Mouse (Mus musculus): ENCODE data around the gene Rasl2-9. TPM values are rescaled to one million over a fixed set of nuclear protein-coding genes. Genes with fewer than 3 reads are reported as not detected.
"Not testable (repeated sequence)": the region's sequence is repeated elsewhere in the genome, so short reads cannot be mapped to it uniquely, and the experiment has no call there.

Rasl2-9 gene
- polyA plus RNA-seq (2015; fragmentation: Nextera tagmentation; extraction: Ambion mirVana) = 0.31 and 1.0 TPM in 2 replicates

- no peaks in the 10 kb centered on the region for H3K27me3 ChIP-seq
- no peak within 1 kb of the TSS for H3K27ac ChIP-seq (replicated peaks)
- H3K9ac ChIP-seq = peak within 1 kb of the TSS; percentile 41
- peak within 1 kb of the TSS; percentile 73 for H3K4me2 ChIP-seq
- H3K4me1 ChIP-seq (replicated peaks) = 0 out of 2 replicates have a peak, but pooled peaks cover 7% of the 10 kb centered on the region
- peak within 1 kb of the TSS; percentile 46 for H3K4me3 ChIP-seq
- H3K36me3 ChIP-seq = no peaks in the 10 kb centered on the region
- WGBS = 19% methylated on average over 42 of the region's 42 CpGs
- no peaks in the 10 kb centered on the region for H3K9me3 ChIP-seq
- ATAC-seq (ENCODE audit: low FRiP score, low read depth) = peak; percentile 95
Measured at GRCm38 (mm10) chr7:5125549-5126406, at the start of gene Rasl2-9. TSS of gene Rasl2-9 (minus strand) at chr7:5125950.

GRCm38 (mm10) chr7:5149570-5149969, 23.8 kb upstream of the Rasl2-9 start, which contains the start of gene Vmn1r55:
TSS of gene Vmn1r55 (minus strand) at chr7:5149670.
- H3K27me3 ChIP-seq; H3K4me1 ChIP-seq (replicated peaks); H3K4me3 ChIP-seq; H3K9me3 ChIP-seq; H3K36me3 ChIP-seq; H3K9ac ChIP-seq; H3K27ac ChIP-seq (replicated peaks); H3K4me2 ChIP-seq; ATAC-seq (ENCODE audit: low FRiP score, low read depth): not testable (repeated sequence)

- 0 out of 2 replicates have a peak, but pooled peaks have one; percentile 38 for ATAC-seq (ENCODE audit: low FRiP score, low read depth)
- H3K36me3 ChIP-seq = no peaks in the 10 kb centered on the region
- H3K9ac ChIP-seq = no peak overlapping the region
- no peak overlapping the region for H3K4me2 ChIP-seq
- no peaks in the 10 kb centered on the region for H3K9me3 ChIP-seq
- H3K27ac ChIP-seq (replicated peaks) = no peak overlapping the region
- 0 out of 2 replicates have a peak, but pooled peaks cover 7% of the 10 kb centered on the region for H3K4me1 ChIP-seq (replicated peaks)
- H3K27me3 ChIP-seq = no peaks in the 10 kb centered on the region
- WGBS = 90% methylated on average over 8 of the region's 8 CpGs
- H3K4me3 ChIP-seq = no peak overlapping the region
Measured at GRCm38 (mm10) chr7:5125078-5125477, 672 bp downstream of the Rasl2-9 start.

GRCm38 (mm10) chr7:5116850-5117249, 8.9 kb downstream of the Rasl2-9 start, which contains the start of gene Rfpl4:
TSS of gene Rfpl4 (minus strand) at chr7:5116950.
- no peak within 1 kb of the TSS for H3K4me2 ChIP-seq
- H3K4me3 ChIP-seq = no peak within 1 kb of the TSS
- no peaks in the 10 kb centered on the region for H3K9me3 ChIP-seq
- no peak for ATAC-seq (ENCODE audit: low FRiP score, low read depth)
- no peak within 1 kb of the TSS for H3K27ac ChIP-seq (replicated peaks)
- no peaks in the 10 kb centered on the region for H3K27me3 ChIP-seq
- no peak within 1 kb of the TSS for H3K9ac ChIP-seq
- no peaks in the 10 kb centered on the region for H3K36me3 ChIP-seq
- no peaks in the 10 kb centered on the region for H3K4me1 ChIP-seq (replicated peaks)
- WGBS = 93% methylated on average over 3 of the region's 3 CpGs

GRCm38 (mm10) chr7:5112701-5113100, 13.0 kb downstream of the Rasl2-9 start:
- WGBS = 48% methylated on average over 3 of the region's 3 CpGs

GRCm38 (mm10) chr7:5109301-5109700, 16.4 kb downstream of the Rasl2-9 start:
- Histone ChIP-seq H3K4me3 (no peak overlapping the region), H3K27me3 (no peaks in the 10 kb centered on the region), H3K4me2 (no peak overlapping the region), H3K36me3 (no peaks in the 10 kb centered on the region), H3K9ac (no peak overlapping the region), H3K4me1 (replicated peaks) (no peaks in the 10 kb centered on the region), H3K27ac (replicated peaks) (no peak overlapping the region), H3K9me3 (no peaks in the 10 kb centered on the region)
- WGBS = 90% methylated on average over 8 of the region's 8 CpGs
- ATAC-seq (ENCODE audit: low FRiP score, low read depth) = no peak

More at GRCm38 (mm10) chr7:5112701-5113100, 13.0 kb downstream of the Rasl2-9 start:
- Histone ChIP-seq H3K9me3 (no peaks in the 10 kb centered on the region), H3K4me1 (replicated peaks) (no peaks in the 10 kb centered on the region), H3K4me3 (no peak overlapping the region), H3K36me3 (no peaks in the 10 kb centered on the region), H3K27ac (replicated peaks) (no peak overlapping the region), H3K27me3 (no peaks in the 10 kb centered on the region), H3K4me2 (no peak overlapping the region), H3K9ac (no peak overlapping the region)
- ATAC-seq (ENCODE audit: low FRiP score, low read depth) = no peak

GRCm38 (mm10) chr7:5108272-5108671, 17.5 kb downstream of the Rasl2-9 start:
- no peak overlapping the region for H3K4me3 ChIP-seq
- no peaks in the 10 kb centered on the region for H3K27me3 ChIP-seq
- WGBS = 87% methylated on average over 4 of the region's 4 CpGs
- H3K27ac ChIP-seq (replicated peaks) = no peak overlapping the region
- H3K9me3 ChIP-seq = no peaks in the 10 kb centered on the region
- no peak for ATAC-seq (ENCODE audit: low FRiP score, low read depth)
- H3K4me1 ChIP-seq (replicated peaks) = no peaks in the 10 kb centered on the region
- H3K4me2 ChIP-seq = no peak overlapping the region
- H3K9ac ChIP-seq = no peak overlapping the region
- no peaks in the 10 kb centered on the region for H3K36me3 ChIP-seq

GRCm38 (mm10) chr7:5102564-5102963, 23.2 kb downstream of the Rasl2-9 start:
- Histone ChIP-seq H3K4me2 (no peak overlapping the region), H3K9me3 (no peaks in the 10 kb centered on the region), H3K4me3 (no peak overlapping the region), H3K9ac (no peak overlapping the region), H3K4me1 (replicated peaks) (no peaks in the 10 kb centered on the region), H3K36me3 (peaks cover 16% of the 10 kb centered on the region), H3K27me3 (no peaks in the 10 kb centered on the region), H3K27ac (replicated peaks) (no peak overlapping the region)
- 86% methylated on average over 2 of the region's 2 CpGs for WGBS
- ATAC-seq (ENCODE audit: low FRiP score, low read depth) = no peak

GRCm38 (mm10) chr7:5101066-5101663, 24.6 kb downstream of the Rasl2-9 start:
- Histone ChIP-seq H3K36me3 (peaks cover 26% of the 10 kb centered on the region), H3K4me1 (replicated peaks) (no peaks in the 10 kb centered on the region), H3K4me2 (no peak overlapping the region), H3K9me3 (no peaks in the 10 kb centered on the region), H3K27me3 (no peaks in the 10 kb centered on the region), H3K9ac (no peak overlapping the region), H3K4me3 (no peak overlapping the region), H3K27ac (replicated peaks) (no peak overlapping the region)
- ATAC-seq (ENCODE audit: low FRiP score, low read depth) = peak; percentile 61
- 88% methylated on average over 10 of the region's 10 CpGs for WGBS

- WGBS = 84% methylated on average over 3 of the region's 3 CpGs
- Histone ChIP-seq H3K27me3 (no peaks in the 10 kb centered on the region), H3K9ac (no peak overlapping the region), H3K36me3 (peaks cover 40% of the 10 kb centered on the region), H3K9me3 (no peaks in the 10 kb centered on the region), H3K27ac (replicated peaks) (no peak overlapping the region), H3K4me3 (no peak overlapping the region), H3K4me2 (no peak overlapping the region), H3K4me1 (replicated peaks) (no peaks in the 10 kb centered on the region)
- no peak for ATAC-seq (ENCODE audit: low FRiP score, low read depth)
Measured at GRCm38 (mm10) chr7:5099796-5100195, 26.0 kb downstream of the Rasl2-9 start.

- ATAC-seq (ENCODE audit: low FRiP score, low read depth) = no peak; the same call in 1 of the 2 replicates
- Histone ChIP-seq H3K27me3 (no peaks in the 10 kb centered on the region), H3K4me2 (no peak overlapping the region), H3K4me1 (replicated peaks) (no peaks in the 10 kb centered on the region), H3K9ac (no peak overlapping the region), H3K36me3 (peaks cover 49% of the 10 kb centered on the region), H3K9me3 (no peaks in the 10 kb centered on the region), H3K27ac (replicated peaks) (no peak overlapping the region), H3K4me3 (no peak overlapping the region)
- 98% methylated on average over 5 of the region's 5 CpGs for WGBS
Measured at GRCm38 (mm10) chr7:5098769-5099168, 27.0 kb downstream of the Rasl2-9 start.

GRCm38 (mm10) chr7:5092831-5093510, 32.8 kb downstream of the Rasl2-9 start:
- H3K4me2 ChIP-seq = no peak overlapping the region
- peaks cover 56% of the 10 kb centered on the region for H3K36me3 ChIP-seq
- no peaks in the 10 kb centered on the region for H3K9me3 ChIP-seq
- H3K4me3 ChIP-seq = no peak overlapping the region
- H3K9ac ChIP-seq = no peak overlapping the region
- no peak for ATAC-seq (ENCODE audit: low FRiP score, low read depth)
- no peaks in the 10 kb centered on the region for H3K27me3 ChIP-seq
- no peak overlapping the region for H3K27ac ChIP-seq (replicated peaks)
- no peaks in the 10 kb centered on the region for H3K4me1 ChIP-seq (replicated peaks)
- WGBS = 86% methylated on average over 21 of the region's 21 CpGs
